In the genomic region with DNA sequence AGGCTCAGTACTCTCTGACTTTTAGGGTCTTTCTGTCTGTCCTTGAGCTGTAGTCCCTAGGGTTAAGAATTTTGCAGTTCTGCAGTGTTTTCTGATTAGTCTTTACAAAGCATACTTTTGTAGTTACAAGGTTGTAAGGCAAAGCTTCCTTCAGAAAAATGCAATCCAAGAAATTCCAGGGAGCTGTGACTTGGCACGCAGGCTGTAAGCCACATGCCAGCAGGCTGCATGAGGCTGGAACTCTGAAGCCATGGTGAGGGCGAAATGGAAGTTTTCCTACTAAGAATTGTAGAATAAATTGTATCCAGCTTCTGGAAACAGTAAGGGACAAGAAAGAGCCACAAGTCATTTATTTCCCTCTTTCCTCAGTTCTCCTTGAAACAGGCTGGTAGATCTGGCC, we compare ENCODE assay signal across 14 mouse cellular contexts. TPM values are rescaled to one million over a fixed set of nuclear protein-coding genes. Genes with fewer than 3 reads are reported as not detected.
DNase-seq lines count a peak whose midpoint lies in the region; ATAC-seq and TF ChIP-seq lines count a peak whose summit lies in the region.
"Had no signal": no experiment of that assay in that cellular context is flagged by ENCODE, and none has a peak within 500 bp of the region (broad histone marks: within the 10 kb centered on the region; RNA-seq: fewer than 3 reads in every experiment).

No protein-coding gene starts in this region.

- no peaks in the 10 kb centered on the region for H3K36me3 ChIP-seq in limb, embryonic 14.5 days (ENCODE audit: control insufficient read depth, insufficient read depth, low read length)
- H3K36me3 ChIP-seq: midbrain, embryonic 12.5 days had no signal

- no peak overlapping the region for H3K4me2 ChIP-seq in limb, embryonic 14.5 days (replicated peaks; ENCODE audit: low read depth, low read length, severe bottlenecking)
- H3K4me2 ChIP-seq: midbrain, embryonic 12.5 days had no signal

- peak overlapping the region; percentile 56 for H3K27ac ChIP-seq in limb, embryonic 14.5 days (replicated peaks; ENCODE audit: low read depth, low read length)
- H3K27ac ChIP-seq: midbrain, embryonic 12.5 days had no signal

- peaks cover 30% of the 10 kb centered on the region for H3K4me1 ChIP-seq in limb, embryonic 14.5 days (ENCODE audit: control insufficient read depth, insufficient read depth, low read length)
- H3K4me1 ChIP-seq: midbrain, embryonic 12.5 days had no signal

- H3K4me3 ChIP-seq in limb, embryonic 14.5 days (replicated peaks; ENCODE audit: low read length), result no peak overlapping the region
- H3K4me3 ChIP-seq: midbrain, embryonic 12.5 days had no signal

- peak; percentile 17 for DNase-seq in gastrocnemius, postnatal 25 days
- no peak for DNase-seq in gastrocnemius, postnatal 4 days (ENCODE audit: low spot score in 2 of 2)
- peak; percentile 17 for DNase-seq in kidney, postnatal 14 days
- DNase-seq in kidney, postnatal 4 days, result no peak
- peak; percentile 26 for DNase-seq in NIH3T3 (ENCODE audit: low read depth)
- DNase-seq in limb, embryonic 14.5 days (ENCODE audit: low spot score), result peak; percentile 13
- DNase-seq in ovary, postnatal 36 days (ENCODE audit: low spot score), result no peak
- DNase-seq in thymus, postnatal 4 days, result no peak
- DNase-seq: adrenal gland, postnatal 14 days; cerebellum, adult 11 months; heart, postnatal 36 days; thymus, postnatal 25 days had no signal

- no peak overlapping the region for H3K9ac ChIP-seq in limb, embryonic 14.5 days (ENCODE audit: low read depth, low read length, severe bottlenecking)
- H3K9ac ChIP-seq: midbrain, embryonic 12.5 days had no signal

- no peaks in the 10 kb centered on the region for H3K27me3 ChIP-seq in limb, embryonic 14.5 days (ENCODE audit: control insufficient read depth, insufficient read depth, low read length)
- H3K27me3 ChIP-seq: midbrain, embryonic 12.5 days had no signal

- no peaks in the 10 kb centered on the region for H3K9me3 ChIP-seq in limb, embryonic 14.5 days (ENCODE audit: control insufficient read depth, low read length)
- H3K9me3 ChIP-seq: midbrain, embryonic 12.5 days had no signal

- WGBS in limb, embryonic 14.5 days, result 62% methylated on average over 2 of the region's 2 CpGs

- no peak for ATAC-seq in limb, embryonic 14.5 days (ENCODE audit: low FRiP score, low read depth)
- ATAC-seq: CD4-positive, CD25-positive, alpha-beta regulatory T cell, adult 4 months had no signal

- no peak for TF ChIP-seq POLR2A in limb, embryonic 14.5 days (IDR thresholded peaks at IDR 0.05; ENCODE audit: borderline replicate concordance, extremely low read depth, insufficient read depth, insufficient read length)

RNA-seq across cellular contexts. Expression of a gene that starts 15.4 kb away (rescaled TPM):
- total RNA-seq in gastrocnemius, postnatal 25 days (2021), result 10 to 100 TPM; 61.5 to 67.5 TPM
- 100 to 1,000 TPM; 105 to 158 TPM for total RNA-seq in gastrocnemius, postnatal 4 days (2021)
- 220 and 231 TPM in 2 replicates for polyA plus RNA-seq in limb, embryonic 14.5 days (2012; rRNA removed)
- polyA plus RNA-seq in limb, embryonic 14.5 days (2014; fragmentation: Nextera tagmentation; extraction: Ambion mirVana), result 255 and 281 TPM in 2 replicates

Comparison
In these comparisons a context has a peak if more than half of its experiments do, and no peak if none do; other contexts are left out.
1. DNase-seq: peak in gastrocnemius, postnatal 25 days (single experiment), kidney, postnatal 14 days (single experiment), NIH3T3 (single experiment) and limb, embryonic 14.5 days (single experiment); none in gastrocnemius, postnatal 4 days (0 of 2), kidney, postnatal 4 days (0 of 2), ovary, postnatal 36 days (single experiment) and thymus, postnatal 4 days (single experiment).